Comparison of ENCODE assay signal across 10 mouse cellular contexts in the genomic region with DNA sequence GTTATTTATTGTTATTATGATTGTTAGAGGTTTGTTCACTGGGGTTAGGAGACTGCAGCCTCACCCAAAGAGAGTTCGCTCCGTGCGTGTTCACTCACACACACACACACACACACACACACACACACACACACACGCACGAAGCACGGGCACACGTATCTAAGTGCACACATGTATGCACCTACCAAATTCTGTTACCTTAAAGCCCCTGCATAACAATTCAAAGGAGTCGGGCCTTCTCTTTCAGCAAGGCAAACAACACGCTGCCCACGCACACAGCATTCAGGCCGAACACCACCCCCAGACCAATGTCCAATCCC. TPM values are rescaled to one million over a fixed set of nuclear protein-coding genes. Genes with fewer than 3 reads are reported as not detected.
DNase-seq lines count a peak whose midpoint lies in the region; ATAC-seq and TF ChIP-seq lines count a peak whose summit lies in the region.
"Had no signal": no experiment of that assay in that cellular context is flagged by ENCODE, and none has a peak within 500 bp of the region (broad histone marks: within the 10 kb centered on the region; RNA-seq: fewer than 3 reads in every experiment).

No protein-coding gene starts in this region.

- WGBS in liver, embryonic 11.5 days, result 16% methylated on average over 11 of the region's 11 CpGs
- 8% methylated on average over 11 of the region's 11 CpGs for WGBS in hindbrain, embryonic 15.5 days
- WGBS in small intestine, adult 2 months, result 36% methylated on average over 11 of the region's 11 CpGs
- WGBS in forebrain, embryonic 14.5 days, result 3% methylated on average over 11 of the region's 11 CpGs

- DNase-seq in liver, embryonic 11.5 days (ENCODE audit: low spot score), result no peak
- DNase-seq in liver, result no peak
- DNase-seq in kidney, postnatal 25 days, result peak; percentile 62 to 84
- DNase-seq in natural killer cell, adult 2 months (ENCODE audit: low spot score in 2 of 2), result no peak
- no peak for DNase-seq in cerebellum, postnatal 14 days
- DNase-seq in forebrain, embryonic 14.5 days (ENCODE audit: low spot score), result no peak

- H3K27me3 ChIP-seq in liver, embryonic 11.5 days (replicated peaks; ENCODE audit: control insufficient read depth, insufficient read depth, low read length), result peaks cover 89% of the 10 kb centered on the region
- H3K27me3 ChIP-seq in hindbrain, embryonic 15.5 days, result peaks cover 55% of the 10 kb centered on the region
- H3K27me3 ChIP-seq in small intestine, adult 2 months (ENCODE audit: control insufficient read depth, insufficient read depth, low read length), result peaks cover 44% of the 10 kb centered on the region
- peaks cover 90% of the 10 kb centered on the region for H3K27me3 ChIP-seq in forebrain, embryonic 14.5 days (replicated peaks; ENCODE audit: control insufficient read depth, insufficient read depth, low read length)

- no peaks in the 10 kb centered on the region for H3K36me3 ChIP-seq in liver, embryonic 11.5 days (ENCODE audit: control insufficient read depth, insufficient read depth, low read length)
- no peaks in the 10 kb centered on the region for H3K36me3 ChIP-seq in hindbrain, embryonic 15.5 days
- H3K36me3 ChIP-seq in small intestine, adult 2 months (ENCODE audit: control insufficient read depth, insufficient read depth, low read length), result no peaks in the 10 kb centered on the region
- H3K36me3 ChIP-seq in forebrain, embryonic 14.5 days (ENCODE audit: control insufficient read depth, insufficient read depth, low read length), result no peaks in the 10 kb centered on the region
- H3K36me3 ChIP-seq: embryonic facial prominence, embryonic 15.5 days; heart, embryonic 13.5 days had no signal

- no peak for TF ChIP-seq POLR2A in small intestine, adult 2 months (IDR thresholded peaks at IDR 0.05; ENCODE audit: low read depth, low read length)

- H3K4me3 ChIP-seq in liver, embryonic 11.5 days (ENCODE audit: low read depth, low read length), result no peak overlapping the region
- H3K4me3 ChIP-seq in hindbrain, embryonic 15.5 days, result peak overlapping the region; percentile 30
- H3K4me3 ChIP-seq in small intestine, adult 2 months (ENCODE audit: low read depth, low read length), result peak overlapping the region; percentile 41
- H3K4me3 ChIP-seq in forebrain, embryonic 14.5 days (ENCODE audit: low read depth, low read length), result no peak overlapping the region

- H3K4me2 ChIP-seq in liver, embryonic 11.5 days, result peak overlapping the region; percentile 55
- peak overlapping the region; percentile 51 for H3K4me2 ChIP-seq in hindbrain, embryonic 15.5 days
- no peak overlapping the region for H3K4me2 ChIP-seq in forebrain, embryonic 14.5 days (ENCODE audit: low read length)
- H3K4me2 ChIP-seq: embryonic facial prominence, embryonic 15.5 days had no signal

- H3K4me1 ChIP-seq in liver, embryonic 11.5 days (replicated peaks; ENCODE audit: control insufficient read depth, insufficient read depth, low read length), result no peaks in the 10 kb centered on the region
- H3K4me1 ChIP-seq in hindbrain, embryonic 15.5 days (replicated peaks), result peaks cover 22% of the 10 kb centered on the region
- no peaks in the 10 kb centered on the region; the same call in 1 of the 2 replicates for H3K4me1 ChIP-seq in small intestine, adult 2 months (ENCODE audit: control insufficient read depth, insufficient read depth, insufficient read length, low read length)
- no peaks in the 10 kb centered on the region for H3K4me1 ChIP-seq in forebrain, embryonic 14.5 days (ENCODE audit: control insufficient read depth, insufficient read depth, low read length)

- H3K9ac ChIP-seq in liver, embryonic 11.5 days (ENCODE audit: low read depth, low read length), result no peak overlapping the region; the same call in 1 of the 2 replicates
- peak overlapping the region; percentile 24 for H3K9ac ChIP-seq in hindbrain, embryonic 15.5 days
- no peak overlapping the region for H3K9ac ChIP-seq in forebrain, embryonic 14.5 days (ENCODE audit: low read length)
- H3K9ac ChIP-seq: embryonic facial prominence, embryonic 15.5 days; heart, embryonic 13.5 days had no signal

- H3K27ac ChIP-seq in liver, embryonic 11.5 days (ENCODE audit: low read depth, low read length), result peak overlapping the region; percentile 78
- peak overlapping the region; percentile 85 for H3K27ac ChIP-seq in hindbrain, embryonic 15.5 days (replicated peaks)
- peak overlapping the region; percentile 83 for H3K27ac ChIP-seq in small intestine, adult 2 months (ENCODE audit: insufficient read depth, low read depth, low read length)
- no peak overlapping the region for H3K27ac ChIP-seq in forebrain, embryonic 14.5 days (ENCODE audit: low read depth, low read length)
- H3K27ac ChIP-seq: embryonic facial prominence, embryonic 15.5 days; heart, embryonic 13.5 days had no signal

- no peaks in the 10 kb centered on the region for H3K9me3 ChIP-seq in liver, embryonic 11.5 days (ENCODE audit: control insufficient read depth, low read length)
- H3K9me3 ChIP-seq in hindbrain, embryonic 15.5 days, result no peaks in the 10 kb centered on the region
- no peaks in the 10 kb centered on the region for H3K9me3 ChIP-seq in forebrain, embryonic 14.5 days (replicated peaks; ENCODE audit: control insufficient read depth, low read length)
- H3K9me3 ChIP-seq: embryonic facial prominence, embryonic 15.5 days; heart, embryonic 13.5 days had no signal

- ATAC-seq in liver, embryonic 11.5 days (replicated peaks; ENCODE audit: low FRiP score), result no peak
- ATAC-seq in hindbrain, embryonic 15.5 days (ENCODE audit: low FRiP score, low read depth), result no peak
- no peak for ATAC-seq in forebrain, embryonic 14.5 days

- no peak for TF ChIP-seq CTCF in small intestine, adult 2 months (IDR thresholded peaks at IDR 0.05; ENCODE audit: extremely low read depth, insufficient read length, insufficient replicate concordance, low read depth, low read length)

RNA-seq across cellular contexts. Expression of a gene that starts 41.2 kb away (rescaled TPM):
- polyA plus RNA-seq in liver, embryonic 11.5 days (2014; fragmentation: Nextera tagmentation; extraction: Ambion mirVana), result 5.9 and 6.2 TPM in 2 replicates
- polyA plus RNA-seq in hindbrain, embryonic 15.5 days (2015; fragmentation: Nextera tagmentation; extraction: Ambion mirVana), result 56.8 and 63.8 TPM in 2 replicates
- polyA plus RNA-seq in small intestine, adult 2 months (2012; rRNA removed), result 0.38 and 2.1 TPM in 2 replicates
- polyA plus RNA-seq in forebrain, embryonic 14.5 days (2014; fragmentation: Nextera tagmentation; extraction: Ambion mirVana), result not detected in 2 replicates

Comparison
In these comparisons a context has a peak if more than half of its experiments do, and no peak if none do; other contexts are left out.
1. DNase-seq: peak in kidney, postnatal 25 days (2 of 2); none in liver, embryonic 11.5 days (single experiment), liver (single experiment), natural killer cell, adult 2 months (0 of 2), cerebellum, postnatal 14 days (0 of 2) and forebrain, embryonic 14.5 days (single experiment).
2. H3K4me3 ChIP-seq: peak in hindbrain, embryonic 15.5 days (single experiment) and small intestine, adult 2 months (single experiment); none in liver, embryonic 11.5 days (single experiment) and forebrain, embryonic 14.5 days (single experiment).